Mouse (Mus musculus) lung, embryonic 16.5 days (tissue): ENCODE data around the gene Lfng. TPM values are rescaled to one million over a fixed set of nuclear protein-coding genes. Genes with fewer than 3 reads are reported as not detected.
A peak's percentile ranks its signal among the peaks of the same experiment; 100 is the strongest.

Source experiments
- ATAC-seq: fragments of 200-750 bp; cut with Nextera tagmentation; 2 replicates; pipeline ENCODE4 v1.8.0; 2017; ENCODE audit warnings: low read depth, mild to moderate bottlenecking, moderate library complexity
- H3K27ac ChIP-seq: fragments of 300-500 bp; sonication (generic); 2 replicates; pipeline ENCODE4 v1.5.1; 2014; ENCODE audit warnings: mild to moderate bottlenecking, control low read depth, low read length
- H3K27me3 ChIP-seq: fragments of 300-500 bp; sonication (generic); 2 replicates; pipeline ENCODE4 v1.6.1; 2014; ENCODE audit warnings: low read depth, low read length, mixed read lengths; ENCODE audit not compliant: control insufficient read depth, insufficient read depth
- H3K36me3 ChIP-seq: fragments of 300-500 bp; sonication (generic); 2 replicates; pipeline ENCODE4 v1.6.1; 2014; ENCODE audit warnings: low read length; ENCODE audit not compliant: control insufficient read depth, insufficient read depth
- H3K4me1 ChIP-seq: fragments of 300-500 bp; sonication (generic); replicated peaks from 2 replicates; pipeline ENCODE4 v1.6.1; 2014; ENCODE audit warnings: low read length, mixed read lengths; ENCODE audit not compliant: control insufficient read depth, insufficient read depth
- H3K4me2 ChIP-seq: fragments of 300-500 bp; sonication (generic); 2 replicates; pipeline ENCODE4 v1.6.1; 2014; ENCODE audit warnings: low read depth, low read length, control low read depth
- H3K4me3 ChIP-seq: fragments of 300-500 bp; sonication (generic); 2 replicates; pipeline ENCODE4 v1.5.1; 2014; ENCODE audit warnings: mild to moderate bottlenecking, low read length, control low read depth
- H3K9ac ChIP-seq: fragments of 300-500 bp; sonication (generic); 2 replicates; pipeline ENCODE4 v1.6.1; 2014; ENCODE audit warnings: low read length, control low read depth
- H3K9me3 ChIP-seq: fragments of 300-500 bp; sonication (generic); 2 replicates; pipeline ENCODE4 v1.6.1; 2016; ENCODE audit warnings: low read length; ENCODE audit not compliant: control insufficient read depth
- WGBS: fragments of 180-500 bp; shearing (Covaris S2); extraction: QIAGEN DNeasy Blood & Tissue Kit; methylation state at CpG from one replicate; pipeline ENCODE4 v1.1.7; 2014; 5-methylcytosine and 5-hydroxymethylcytosine counted together
- polyA plus RNA-seq: library from polyadenylated mRNA; unstranded; fragments of >200 nt; fragmentation: Nextera tagmentation; extraction: Ambion mirVana; gene quantifications from 2 replicates; pipeline ENCODE4 v1.2.1, GENCODE M21; 2015

Gene Lfng
- polyA plus RNA-seq, 1 experiment from 2014 or later: 24.9 TPM

GRCm38 (mm10) chr5:140619151-140619771 is 12.1 kb downstream of the Lfng start:
- WGBS: 16% methylated on average over 6 of the region's 6 CpGs
- H3K36me3 ChIP-seq: peaks cover 17% of the 10 kb centered on the region
- no peaks in the 10 kb centered on the region for H3K4me1 ChIP-seq
- no peak overlapping the region for H3K27ac ChIP-seq
- H3K9me3 ChIP-seq: no peaks in the 10 kb centered on the region
- no peaks in the 10 kb centered on the region for H3K27me3 ChIP-seq
- H3K9ac ChIP-seq: no peak overlapping the region
- no peak overlapping the region for H3K4me2 ChIP-seq
- H3K4me3 ChIP-seq: no peak overlapping the region
- ATAC-seq: peak; percentile 46; the same call in 1 of the 2 replicates

- no peaks in the 10 kb centered on the region for H3K9me3 ChIP-seq
- H3K4me1 ChIP-seq: no peaks in the 10 kb centered on the region
- no peak overlapping the region for H3K4me2 ChIP-seq
- H3K36me3 ChIP-seq: peaks cover 19% of the 10 kb centered on the region
- WGBS: 53% methylated on average over 7 of the region's 7 CpGs
- 0 out of 2 replicates have a peak, but pooled peaks have one; percentile 3 for ATAC-seq
- no peak overlapping the region for H3K27ac ChIP-seq
- no peak overlapping the region for H3K4me3 ChIP-seq
- no peak overlapping the region for H3K9ac ChIP-seq
- H3K27me3 ChIP-seq: no peaks in the 10 kb centered on the region
These were observed 13.0 kb downstream of the Lfng start for GRCm38 (mm10) chr5:140619895-140620736.

- Histone ChIP-seq H3K27ac (no peak overlapping the region), H3K36me3 (peaks cover 24% of the 10 kb centered on the region), H3K4me1 (no peaks in the 10 kb centered on the region), H3K9me3 (no peaks in the 10 kb centered on the region), H3K4me2 (no peak overlapping the region), H3K9ac (no peak overlapping the region), H3K27me3 (no peaks in the 10 kb centered on the region), H3K4me3 (no peak overlapping the region)
- WGBS: 73% methylated on average over 9 of the region's 9 CpGs
- ATAC-seq: no peak
These were observed 14.0 kb downstream of the Lfng start for GRCm38 (mm10) chr5:140621092-140621491.

GRCm38 (mm10) chr5:140621517-140621916 is 14.4 kb downstream of the Lfng start:
- WGBS: 58% methylated on average over 10 of the region's 10 CpGs
- H3K9me3 ChIP-seq: no peaks in the 10 kb centered on the region
- H3K27me3 ChIP-seq: no peaks in the 10 kb centered on the region
- peaks cover 27% of the 10 kb centered on the region for H3K36me3 ChIP-seq
- no peak overlapping the region for H3K9ac ChIP-seq
- ATAC-seq: no peak
- H3K27ac ChIP-seq: no peak overlapping the region
- H3K4me1 ChIP-seq: no peaks in the 10 kb centered on the region
- no peak overlapping the region for H3K4me2 ChIP-seq
- H3K4me3 ChIP-seq: no peak overlapping the region

- Histone ChIP-seq H3K27me3 (no peaks in the 10 kb centered on the region), H3K36me3 (peaks cover 43% of the 10 kb centered on the region), H3K4me1 (no peaks in the 10 kb centered on the region), H3K4me2 (no peak overlapping the region), H3K4me3 (no peak overlapping the region), H3K9ac (no peak overlapping the region), H3K27ac (no peak overlapping the region), H3K9me3 (peaks cover 5% of the 10 kb centered on the region; the same call in 1 of the 2 replicates)
- 91% methylated on average over 23 of the region's 23 CpGs for WGBS
- ATAC-seq: no peak
These were observed 16.0 kb downstream of the Lfng start for GRCm38 (mm10) chr5:140622978-140623670.

- peaks cover 49% of the 10 kb centered on the region for H3K36me3 ChIP-seq
- no peaks in the 10 kb centered on the region for H3K4me1 ChIP-seq
- WGBS: 73% methylated on average over 4 of the region's 4 CpGs
- ATAC-seq: no peak
- H3K4me2 ChIP-seq: no peak overlapping the region
- H3K9ac ChIP-seq: no peak overlapping the region
- H3K9me3 ChIP-seq: peaks cover 6% of the 10 kb centered on the region; the same call in 1 of the 2 replicates
- no peak overlapping the region for H3K27ac ChIP-seq
- H3K4me3 ChIP-seq: no peak overlapping the region
- H3K27me3 ChIP-seq: no peaks in the 10 kb centered on the region
These were observed 16.7 kb downstream of the Lfng start for GRCm38 (mm10) chr5:140623791-140624190.

- Histone ChIP-seq H3K27me3 (no peaks in the 10 kb centered on the region), H3K27ac (no peak overlapping the region), H3K9me3 (peaks cover 6% of the 10 kb centered on the region; the same call in 1 of the 2 replicates), H3K36me3 (peaks cover 54% of the 10 kb centered on the region), H3K4me3 (no peak overlapping the region), H3K4me1 (no peaks in the 10 kb centered on the region), H3K9ac (no peak overlapping the region), H3K4me2 (no peak overlapping the region)
- 88% methylated on average over 5 of the region's 5 CpGs for WGBS
- ATAC-seq: no peak
These were observed 17.1 kb downstream of the Lfng start for GRCm38 (mm10) chr5:140624238-140624637.

GRCm38 (mm10) chr5:140624961-140625360 is 17.8 kb downstream of the Lfng start:
- H3K27ac ChIP-seq: no peak overlapping the region
- H3K27me3 ChIP-seq: no peaks in the 10 kb centered on the region
- H3K4me1 ChIP-seq: no peaks in the 10 kb centered on the region
- H3K9me3 ChIP-seq: peaks cover 6% of the 10 kb centered on the region; the same call in 1 of the 2 replicates
- 92% methylated on average over 13 of the region's 13 CpGs for WGBS
- ATAC-seq: no peak
- H3K36me3 ChIP-seq: peaks cover 60% of the 10 kb centered on the region
- H3K9ac ChIP-seq: no peak overlapping the region
- no peak overlapping the region for H3K4me2 ChIP-seq
- no peak overlapping the region for H3K4me3 ChIP-seq

GRCm38 (mm10) chr5:140627580-140627979 is 20.5 kb downstream of the Lfng start:
- no peak overlapping the region for H3K4me3 ChIP-seq
- peaks cover 67% of the 10 kb centered on the region for H3K36me3 ChIP-seq
- no peak overlapping the region for H3K4me2 ChIP-seq
- H3K9me3 ChIP-seq: peaks cover 6% of the 10 kb centered on the region; the same call in 1 of the 2 replicates
- no peak for ATAC-seq
- H3K27me3 ChIP-seq: no peaks in the 10 kb centered on the region
- H3K9ac ChIP-seq: no peak overlapping the region
- WGBS: 94% methylated on average over 5 of the region's 5 CpGs
- no peak overlapping the region for H3K27ac ChIP-seq
- no peaks in the 10 kb centered on the region for H3K4me1 ChIP-seq
